Mouse (Mus musculus): ENCODE data around the gene Frmd4a. TPM values are rescaled to one million over a fixed set of nuclear protein-coding genes. Genes with fewer than 3 reads are reported as not detected.
A peak's percentile ranks its signal among the peaks of the same experiment; 100 is the strongest.
"Not testable (repeated sequence)": the region's sequence is repeated elsewhere in the genome, so short reads cannot be mapped to it uniquely, and the experiment has no call there.

Frmd4a gene
- total RNA-seq, 4 experiments from 2014 or later = 2.1 to 3.0 (median 2.6) TPM

GRCm38 (mm10) chr2:4196041-4196440, 178.5 kb downstream of the Frmd4a start:
- no peak for DNase-seq (ENCODE audit: low spot score in 2 of 2)

- DNase-seq (ENCODE audit: low spot score in 2 of 2) = no peak
Observed at GRCm38 (mm10) chr2:4209234-4209633, 191.7 kb downstream of the Frmd4a start.

DNA sequence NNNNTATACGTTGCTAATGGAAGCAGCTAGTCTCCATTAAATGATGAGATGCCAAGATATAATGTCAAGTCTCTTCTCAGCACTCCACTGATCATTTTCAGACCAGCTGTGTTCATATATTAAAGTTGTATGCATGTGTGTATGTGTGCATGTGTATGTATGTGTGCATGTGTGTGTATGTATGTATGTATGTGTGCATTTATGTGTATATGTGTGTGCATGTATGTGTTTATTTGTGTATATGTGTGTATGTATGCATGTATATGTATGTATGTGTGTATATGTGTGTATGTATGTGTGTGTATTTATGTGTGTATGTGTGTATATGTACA, 204.9 kb downstream of the Frmd4a start:
- DNase-seq (ENCODE audit: low spot score in 2 of 2) = no peak

DNA sequence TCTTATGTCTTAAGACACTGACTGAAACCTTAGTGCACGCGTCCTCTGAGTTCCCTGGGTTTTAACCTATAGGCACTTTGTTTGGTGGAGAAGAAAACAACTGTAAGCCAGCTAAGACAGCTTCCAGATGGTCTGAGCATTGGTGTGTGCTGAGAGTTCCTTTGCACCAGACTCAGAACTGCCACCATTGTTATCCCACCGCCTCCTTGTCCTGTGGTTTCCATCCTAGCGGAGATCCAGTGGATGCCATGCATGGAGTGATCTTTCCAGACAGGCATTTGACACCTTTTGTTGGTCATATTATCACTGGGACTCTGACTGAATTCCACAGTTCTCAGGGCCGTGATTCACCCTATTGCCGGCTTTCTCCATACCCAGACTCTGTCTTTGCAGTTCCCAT, 205.8 kb downstream of the Frmd4a start:
- no peak for DNase-seq (ENCODE audit: low spot score in 2 of 2)

DNA sequence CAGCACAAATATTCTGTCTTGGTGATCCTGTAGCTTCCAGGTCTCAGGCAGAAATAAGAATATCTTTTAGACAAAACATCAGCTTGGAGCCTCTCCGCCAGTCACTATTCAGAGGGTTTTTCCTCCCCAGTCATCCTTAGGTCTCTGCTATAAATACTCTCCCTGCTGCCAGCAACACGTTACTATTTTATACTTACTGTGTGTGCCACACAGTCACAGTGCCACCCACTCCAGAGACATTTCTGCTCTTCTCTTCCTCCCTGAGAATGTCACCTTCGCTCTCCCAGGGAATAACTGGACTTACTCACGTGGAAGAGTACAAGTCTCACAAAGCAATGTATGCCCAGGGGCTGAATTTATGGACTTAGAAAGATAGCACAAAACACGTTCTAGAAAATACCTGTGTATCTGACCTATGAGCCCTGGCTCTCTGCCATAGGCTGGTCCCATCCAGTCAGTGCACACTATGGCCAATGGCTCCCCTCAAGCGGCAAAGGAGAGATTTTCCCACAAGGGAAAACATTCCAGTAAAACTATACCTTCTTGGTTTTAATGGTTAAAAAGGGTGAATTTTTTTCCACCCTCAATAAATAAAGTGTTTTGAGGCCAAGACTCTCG, 209.5 kb downstream of the Frmd4a start:
- DNase-seq (ENCODE audit: low spot score in 2 of 2) = no peak

- no peak for DNase-seq (ENCODE audit: low spot score in 2 of 2)
Observed at GRCm38 (mm10) chr2:4227563-4227962, 210.0 kb downstream of the Frmd4a start.

GRCm38 (mm10) chr2:4228510-4228909, 211.0 kb downstream of the Frmd4a start:
- DNase-seq (ENCODE audit: low spot score in 2 of 2) = no peak

DNA sequence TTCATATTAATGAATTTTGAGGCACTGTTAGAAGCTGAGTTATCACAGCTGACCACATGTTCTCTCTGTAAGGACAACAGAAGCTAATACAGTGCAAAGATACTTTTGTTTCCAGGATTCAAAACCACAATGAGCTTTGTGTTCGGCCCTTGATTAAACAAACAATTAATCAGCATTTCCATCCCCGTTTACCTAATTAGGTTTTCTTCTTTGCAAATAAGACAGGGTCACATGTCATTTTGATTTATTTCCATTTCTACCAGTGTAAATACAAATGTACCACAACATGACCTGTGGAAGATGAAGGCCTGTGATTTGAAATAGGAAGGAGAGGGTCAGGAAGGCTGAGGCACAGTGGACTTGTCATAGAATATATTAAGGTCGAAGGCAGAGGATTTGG, 214.8 kb downstream of the Frmd4a start:
- no peak for DNase-seq (ENCODE audit: low spot score in 2 of 2)

- DNase-seq (ENCODE audit: low spot score in 2 of 2) = no peak
Observed at GRCm38 (mm10) chr2:4232761-4233322, 215.3 kb downstream of the Frmd4a start.

DNA sequence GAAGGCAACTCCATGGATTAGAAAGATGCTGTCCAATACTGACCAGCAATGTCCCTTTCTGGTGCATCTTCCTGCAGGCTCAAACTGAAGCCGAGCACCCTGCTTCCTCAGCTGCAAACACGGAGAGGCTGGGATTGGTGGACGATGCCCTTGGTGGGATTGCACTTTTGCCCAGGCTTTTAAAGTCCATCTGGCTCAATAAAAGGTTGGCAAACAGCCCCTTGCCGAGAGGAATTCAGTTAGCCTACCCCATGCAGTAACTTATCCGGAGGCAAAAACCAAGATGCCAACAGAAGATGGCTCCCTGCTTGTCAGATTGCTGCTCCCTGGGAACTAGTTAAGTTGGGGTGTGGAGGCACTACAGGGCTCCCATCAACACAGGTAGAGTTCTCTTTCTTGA, 220.2 kb downstream of the Frmd4a start:
- DNase-seq (ENCODE audit: low spot score in 2 of 2) = no peak

DNA sequence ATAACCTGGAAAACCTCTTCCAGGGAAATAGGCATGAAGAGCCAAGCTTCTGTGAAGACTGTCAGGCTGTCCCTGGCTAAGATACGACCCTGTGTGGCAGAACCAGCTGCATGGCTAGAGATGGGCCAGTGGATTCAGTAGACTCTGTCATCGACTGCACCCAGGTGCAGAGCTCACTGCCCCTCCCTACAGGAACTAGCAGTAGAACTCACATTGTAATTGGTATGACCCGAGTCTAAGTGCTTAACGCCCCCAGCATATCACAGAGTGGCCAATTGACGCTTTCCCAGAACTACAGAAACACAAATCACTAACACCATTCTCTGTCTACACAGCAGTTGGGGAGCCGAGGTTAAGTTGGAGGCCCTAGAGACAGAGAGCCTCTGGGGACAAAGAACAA, 232.2 kb downstream of the Frmd4a start:
- DNase-seq (ENCODE audit: low spot score in 2 of 2) = no peak

GRCm38 (mm10) chr2:4252541-4253291, 235.2 kb downstream of the Frmd4a start:
- no peak for DNase-seq (ENCODE audit: low spot score in 2 of 2)

GRCm38 (mm10) chr2:4253348-4253747, 235.8 kb downstream of the Frmd4a start:
- DNase-seq (ENCODE audit: low spot score in 2 of 2) = peak in 1 of 2 experiments; percentile 8

- DNase-seq (ENCODE audit: low spot score in 2 of 2) = no peak
Observed at GRCm38 (mm10) chr2:4254083-4254482, 236.6 kb downstream of the Frmd4a start.

DNA sequence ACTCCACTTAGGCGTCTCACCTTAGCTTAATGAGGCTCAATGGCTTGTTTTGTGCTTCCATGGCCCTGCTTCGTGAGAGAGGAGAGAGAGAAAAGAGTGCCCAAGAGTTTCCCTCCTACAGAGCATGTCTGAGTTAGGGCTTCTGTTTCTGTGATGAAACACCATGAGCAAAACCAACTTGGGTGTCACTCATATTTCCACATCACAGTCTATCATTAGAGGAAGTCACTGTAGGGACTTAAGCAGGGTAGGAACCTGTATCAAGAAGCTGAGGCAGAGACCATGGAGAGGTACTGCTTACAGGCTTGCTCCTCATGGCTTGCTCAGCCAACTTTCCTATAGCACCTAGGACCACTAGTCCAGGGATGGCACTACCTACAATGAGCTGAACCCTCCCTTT, 238.7 kb downstream of the Frmd4a start:
- no peak for DNase-seq (ENCODE audit: low spot score in 2 of 2)

- no peak for DNase-seq (ENCODE audit: low spot score in 2 of 2)
Observed at GRCm38 (mm10) chr2:4257604-4258003, 240.1 kb downstream of the Frmd4a start.

DNA sequence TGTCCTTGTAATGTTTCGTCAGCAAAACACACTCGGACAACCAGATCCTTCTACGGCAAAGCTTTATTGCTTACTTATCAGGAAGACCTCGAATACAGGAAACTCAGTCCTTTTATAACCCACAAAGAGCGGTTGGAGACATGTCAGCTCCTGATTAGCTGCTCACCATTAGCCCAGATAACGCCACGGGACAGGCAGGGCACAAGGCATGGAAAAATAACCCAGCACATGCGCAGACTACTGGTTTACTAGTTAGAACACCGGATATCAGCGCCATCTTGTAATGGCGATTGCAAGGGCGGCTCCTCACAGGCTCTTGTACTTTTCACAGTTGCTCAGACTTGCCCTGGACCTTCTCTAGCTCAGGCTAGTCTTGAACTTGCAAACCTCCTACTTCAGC, 241.3 kb downstream of the Frmd4a start:
- DNase-seq (ENCODE audit: low spot score in 2 of 2) = not testable (repeated sequence)

GRCm38 (mm10) chr2:4260324-4261058, 243.0 kb downstream of the Frmd4a start:
- no peak for DNase-seq (ENCODE audit: low spot score in 2 of 2)

DNA sequence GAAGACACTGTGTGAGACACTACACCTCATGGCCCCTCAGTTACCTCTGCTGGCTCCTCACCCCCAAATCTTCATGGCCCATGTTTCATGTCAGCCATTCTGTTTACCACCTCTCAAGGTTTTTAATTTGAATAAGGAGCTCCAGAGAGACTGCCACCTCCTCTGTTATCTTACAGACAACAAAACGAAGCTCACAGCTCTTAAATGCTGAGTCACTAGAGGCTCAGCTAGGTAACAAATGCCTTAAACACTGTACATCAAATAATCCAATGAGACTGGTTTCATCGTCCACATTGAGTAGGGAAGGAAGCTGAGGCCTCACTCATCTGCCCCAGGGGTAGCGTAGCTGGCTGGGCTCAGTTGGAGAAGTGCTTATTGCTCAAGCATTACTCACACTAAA, 245.2 kb downstream of the Frmd4a start:
- no peak for DNase-seq (ENCODE audit: low spot score in 2 of 2)

- no peak for DNase-seq (ENCODE audit: low spot score in 2 of 2)
Observed at GRCm38 (mm10) chr2:4267377-4267776, 249.9 kb downstream of the Frmd4a start.

DNA sequence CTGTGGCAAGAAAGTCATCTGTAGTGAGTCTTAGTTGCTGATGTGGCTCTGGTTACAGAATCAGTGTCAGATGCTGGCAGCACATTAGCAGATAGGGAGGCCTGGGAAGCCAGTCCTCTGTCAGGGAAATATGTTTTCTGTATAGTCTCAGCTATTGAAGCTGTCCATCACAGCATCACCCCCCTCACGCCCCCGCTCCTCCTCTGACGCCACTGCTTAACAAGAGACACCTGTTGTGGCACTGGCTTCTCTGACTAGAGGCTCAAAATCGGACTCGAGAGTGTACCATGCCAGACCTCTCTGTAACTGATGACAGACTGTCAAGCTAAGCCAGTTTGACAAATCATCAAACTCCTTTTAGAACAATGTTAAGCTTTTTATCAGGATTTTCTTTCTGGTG, 265.3 kb downstream of the Frmd4a start:
- DNase-seq (ENCODE audit: low spot score in 2 of 2) = no peak

GRCm38 (mm10) chr2:4285693-4286291, 268.3 kb downstream of the Frmd4a start:
- DNase-seq (ENCODE audit: low spot score in 2 of 2) = no peak

Data from gastrocnemius, adult 8-10 months (tissue).